Mouse (Mus musculus) forebrain, embryonic 11.5 days (tissue): ENCODE measurements at regions not wholly inside any gene's neighbourhood (a gene's known extent, or its start where the extent isn't known, plus 50 kb on each side); places are given as distances from the start of the nearest gene placed in this dataset.

Experiments used
- ATAC-seq: fragments of 200-750 bp; cut with Nextera tagmentation; replicated peaks from 2 replicates; pipeline ENCODE4 v1.8.0; 2017; ENCODE audit warnings: moderate TSS enrichment; ENCODE audit not compliant: low FRiP score
- DNase-seq: peaks from one replicate; pipeline ENCODE4 v3.0.0-alpha.2; 2017; ENCODE audit warnings: low spot score
- H3K27ac ChIP-seq: fragments of 300-500 bp; sonication (generic); 2 replicates; pipeline ENCODE4 v1.5.1; 2014; ENCODE audit warnings: low read depth, low read length
- H3K27me3 ChIP-seq: fragments of 300-500 bp; sonication (generic); 2 replicates; pipeline ENCODE4 v1.6.1; 2014; ENCODE audit warnings: mild to moderate bottlenecking, low read length, mixed read lengths; ENCODE audit not compliant: control insufficient read depth, insufficient read depth
- H3K36me3 ChIP-seq: fragments of 300-500 bp; sonication (generic); 2 replicates; pipeline ENCODE4 v1.6.1; 2014; ENCODE audit warnings: mild to moderate bottlenecking, low read length, moderate library complexity, mixed read lengths; ENCODE audit not compliant: control insufficient read depth, insufficient read depth
- H3K4me1 ChIP-seq: fragments of 300-500 bp; sonication (generic); replicated peaks from 2 replicates; pipeline ENCODE4 v1.6.1; 2014; ENCODE audit warnings: low read length, mixed read lengths; ENCODE audit not compliant: control insufficient read depth, insufficient read depth
- H3K4me2 ChIP-seq: fragments of 300-500 bp; sonication (generic); 2 replicates; pipeline ENCODE4 v1.6.1; 2014; ENCODE audit warnings: low read depth, mild to moderate bottlenecking, low read length, moderate library complexity, mixed read lengths; ENCODE audit not compliant: severe bottlenecking
- H3K4me3 ChIP-seq: fragments of 300-500 bp; sonication (generic); 2 replicates; pipeline ENCODE4 v1.5.1; 2014; ENCODE audit warnings: low read depth, low read length
- H3K9ac ChIP-seq: fragments of 300-500 bp; sonication (generic); 2 replicates; pipeline ENCODE4 v1.6.1; 2014; ENCODE audit warnings: low read length
- H3K9me3 ChIP-seq: fragments of 300-500 bp; sonication (generic); 2 replicates; pipeline ENCODE4 v1.6.1; 2016; ENCODE audit warnings: low read length, mixed read lengths; ENCODE audit not compliant: control insufficient read depth
- WGBS: fragments of 180-500 bp; shearing (Covaris S2); extraction: QIAGEN DNeasy Blood & Tissue Kit; methylation state at CpG from one replicate; pipeline ENCODE4 v1.1.7; 2014; 5-methylcytosine and 5-hydroxymethylcytosine counted together

- Histone ChIP-seq H3K4me3 (no peak overlapping the region), H3K36me3 (no peaks in the 10 kb centered on the region), H3K27ac (no peak overlapping the region), H3K4me2 (no peak overlapping the region), H3K9me3 (no peaks in the 10 kb centered on the region), H3K4me1 (peaks cover 7% of the 10 kb centered on the region; the same call in 1 of the 2 replicates), H3K9ac (no peak overlapping the region), H3K27me3 (no peaks in the 10 kb centered on the region)
- WGBS: 84% methylated on average over 4 of the region's 4 CpGs
- DNase-seq: no peak
- ATAC-seq: no peak
Observed at GRCm38 (mm10) chr12:69441764-69442163, 69.5 kb upstream of the Gm9887 start.

DNA sequence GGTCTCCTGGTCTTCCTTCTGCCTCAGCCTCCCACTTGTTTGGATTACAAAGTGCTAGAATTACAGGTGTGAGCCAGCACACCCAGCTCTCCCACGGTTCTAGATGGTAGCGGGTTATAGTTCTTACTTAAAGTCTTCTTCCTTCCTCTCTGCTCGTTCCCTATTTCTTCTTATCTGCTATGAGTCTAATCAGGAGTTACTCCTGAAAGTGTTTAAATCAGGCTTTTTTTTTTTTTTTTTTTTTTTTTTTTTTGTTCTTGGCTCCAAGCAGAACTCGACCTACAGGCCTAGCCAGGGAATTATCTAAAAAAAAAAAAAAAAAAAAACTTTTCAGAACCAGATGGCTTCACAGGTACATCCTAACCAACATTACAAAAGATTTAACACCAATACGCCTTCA lies 66.0 kb upstream of the Gm9887 start:
- 83% methylated on average over 5 of the region's 5 CpGs for WGBS
- DNase-seq (peak; percentile 35), ATAC-seq (no peak)
- H3K9ac ChIP-seq: no peak overlapping the region
- no peak overlapping the region for H3K4me2 ChIP-seq
- no peaks in the 10 kb centered on the region for H3K4me1 ChIP-seq
- H3K27me3 ChIP-seq: no peaks in the 10 kb centered on the region
- no peaks in the 10 kb centered on the region for H3K9me3 ChIP-seq
- H3K4me3 ChIP-seq: no peak overlapping the region
- no peaks in the 10 kb centered on the region for H3K36me3 ChIP-seq
- no peak overlapping the region; the same call in 1 of the 2 replicates for H3K27ac ChIP-seq

- H3K9ac ChIP-seq: no peak overlapping the region
- H3K4me3 ChIP-seq: no peak overlapping the region
- WGBS: 11% methylated on average over 10 of the region's 10 CpGs
- no peaks in the 10 kb centered on the region for H3K4me1 ChIP-seq
- ATAC-seq: peak; percentile 90
- peak overlapping the region; percentile 19; the same call in 1 of the 2 replicates for H3K27ac ChIP-seq
- H3K36me3 ChIP-seq: no peaks in the 10 kb centered on the region
- no peak overlapping the region for H3K4me2 ChIP-seq
- no peaks in the 10 kb centered on the region for H3K27me3 ChIP-seq
- DNase-seq: peak; percentile 79
- no peaks in the 10 kb centered on the region for H3K9me3 ChIP-seq
Observed at GRCm38 (mm10) chr12:69436839-69437501, 64.7 kb upstream of the Gm9887 start.

- H3K4me1 ChIP-seq: no peaks in the 10 kb centered on the region
- H3K36me3 ChIP-seq: no peaks in the 10 kb centered on the region
- no peaks in the 10 kb centered on the region for H3K9me3 ChIP-seq
- no peak overlapping the region for H3K4me2 ChIP-seq
- no peak overlapping the region for H3K9ac ChIP-seq
- no peaks in the 10 kb centered on the region for H3K27me3 ChIP-seq
- WGBS: 80% methylated on average over 4 of the region's 4 CpGs
- DNase-seq: no peak
- ATAC-seq: no peak
- H3K4me3 ChIP-seq: no peak overlapping the region
- no peak overlapping the region for H3K27ac ChIP-seq
Observed at GRCm38 (mm10) chr12:69434315-69434714, 62.1 kb upstream of the Gm9887 start.

- Histone ChIP-seq H3K4me1 (no peaks in the 10 kb centered on the region), H3K9ac (no peak overlapping the region), H3K27me3 (no peaks in the 10 kb centered on the region), H3K27ac (no peak overlapping the region), H3K36me3 (no peaks in the 10 kb centered on the region), H3K4me3 (no peak overlapping the region), H3K9me3 (no peaks in the 10 kb centered on the region), H3K4me2 (no peak overlapping the region)
- ATAC-seq: no peak
- WGBS: 63% methylated on average over 7 of the region's 7 CpGs
- peak; percentile 39 for DNase-seq
Observed at GRCm38 (mm10) chr12:69432086-69432485, 59.8 kb upstream of the Gm9887 start.

DNA sequence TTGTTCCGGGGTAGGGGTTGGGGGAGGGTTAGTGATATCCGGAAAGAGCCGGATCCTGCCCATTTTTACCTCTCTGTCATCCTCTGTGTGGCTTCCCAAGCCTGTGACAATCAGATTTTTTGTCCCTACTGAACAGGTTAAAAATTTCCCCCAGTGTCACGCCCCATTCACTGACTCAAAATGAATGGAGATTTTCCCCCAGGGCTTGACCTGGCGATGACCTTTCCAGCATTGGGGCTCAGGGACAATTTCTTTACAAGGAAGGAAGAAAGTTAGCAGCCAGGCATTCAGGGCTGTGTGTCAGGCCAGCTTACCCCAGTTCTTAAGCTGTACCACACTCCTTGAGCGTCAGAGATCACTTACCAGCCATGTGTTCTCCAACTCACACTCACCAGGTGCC lies 55.9 kb upstream of the Gm9887 start:
- Histone ChIP-seq H3K9ac (no peak overlapping the region), H3K4me1 (no peaks in the 10 kb centered on the region), H3K9me3 (0 out of 2 replicates have a peak, but pooled peaks cover 2% of the 10 kb centered on the region), H3K4me3 (no peak overlapping the region), H3K27ac (no peak overlapping the region), H3K36me3 (no peaks in the 10 kb centered on the region), H3K4me2 (no peak overlapping the region), H3K27me3 (no peaks in the 10 kb centered on the region)
- peak; percentile 38 for DNase-seq
- 35% methylated on average over 6 of the region's 6 CpGs for WGBS
- no peak for ATAC-seq

DNA sequence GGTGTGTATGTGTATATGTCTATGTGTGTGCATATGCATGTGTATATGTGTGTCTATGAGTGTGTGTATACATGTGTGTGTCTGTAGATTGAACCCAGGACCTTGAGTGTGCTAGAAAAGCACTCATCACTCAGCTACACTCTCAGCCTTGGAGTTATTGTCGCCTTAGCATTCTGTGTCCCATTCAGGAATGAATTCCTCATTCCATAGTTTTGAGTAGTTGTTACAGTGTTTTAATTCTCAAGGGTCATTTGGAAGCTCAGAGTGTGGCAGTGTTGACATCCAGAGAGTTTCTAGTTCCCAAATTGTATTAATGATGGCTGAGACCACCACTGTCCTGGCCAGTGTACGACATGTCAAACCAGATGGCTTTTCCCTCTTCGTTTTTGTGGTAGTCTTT lies 53.4 kb upstream of the Gm9887 start:
- no peak overlapping the region for H3K4me2 ChIP-seq
- no peaks in the 10 kb centered on the region for H3K27me3 ChIP-seq
- H3K4me1 ChIP-seq: no peaks in the 10 kb centered on the region
- no peaks in the 10 kb centered on the region for H3K36me3 ChIP-seq
- no peak for DNase-seq
- no peak overlapping the region for H3K4me3 ChIP-seq
- H3K27ac ChIP-seq: no peak overlapping the region
- 92% methylated on average over 3 of the region's 3 CpGs for WGBS
- no peak overlapping the region for H3K9ac ChIP-seq
- peaks cover 5% of the 10 kb centered on the region; the same call in 1 of the 2 replicates for H3K9me3 ChIP-seq
- no peak for ATAC-seq

- Histone ChIP-seq H3K4me1 (no peaks in the 10 kb centered on the region), H3K9ac (no peak overlapping the region), H3K27ac (no peak overlapping the region), H3K9me3 (peaks cover 5% of the 10 kb centered on the region; the same call in 1 of the 2 replicates), H3K36me3 (no peaks in the 10 kb centered on the region), H3K4me2 (no peak overlapping the region), H3K4me3 (no peak overlapping the region), H3K27me3 (no peaks in the 10 kb centered on the region)
- 0 out of 2 replicates have a peak, but pooled peaks have one; percentile 18 for ATAC-seq
- 55% methylated on average over 14 of the region's 14 CpGs for WGBS
- no peak for DNase-seq
Observed at GRCm38 (mm10) chr12:69424971-69425370, 52.7 kb upstream of the Gm9887 start.
